Mouse (Mus musculus): ENCODE results near the gene Vmn2r61.

Gene Vmn2r61

GRCm38 (mm10) chr7:42259753-42260152, at the start of gene Vmn2r61:
Gene Vmn2r61 (plus strand): TSS chr7:42260053.
- DNase-seq = no peak
